Mouse (Mus musculus) neural tube, embryonic 10.5 days (tissue): ENCODE results near the gene Cd200r2.
"Not testable (repeated sequence)": the region's sequence is repeated elsewhere in the genome, so short reads cannot be mapped to it uniquely, and the experiment has no call there.

Source experiments
- DNase-seq: peaks from one replicate; pipeline ENCODE4 v3.0.0-alpha.2; 2017; ENCODE audit warnings: low spot score; ENCODE audit errors: extremely low spot score

Cd200r2 gene

GRCm38 (mm10) chr16:44866797-44867196 is at the start of gene Cd200r2:
Cd200r2 (plus strand) TSS chr16:44867097.
- DNase-seq = no peak

- no peak for DNase-seq
Observed at GRCm38 (mm10) chr16:44818010-44818409, 48.9 kb upstream of the Cd200r2 start.

- no peak for DNase-seq
Observed at GRCm38 (mm10) chr16:44820545-44820944, 46.4 kb upstream of the Cd200r2 start.

GRCm38 (mm10) chr16:44832286-44832685 is 34.6 kb upstream of the Cd200r2 start:
- DNase-seq = no peak

GRCm38 (mm10) chr16:44833189-44833588 is 33.7 kb upstream of the Cd200r2 start:
- DNase-seq = not testable (repeated sequence)

- DNase-seq = no peak
Observed at GRCm38 (mm10) chr16:44875178-44875577, 8.3 kb downstream of the Cd200r2 start.

- no peak for DNase-seq
Observed at GRCm38 (mm10) chr16:44876625-44877024, 9.7 kb downstream of the Cd200r2 start.

GRCm38 (mm10) chr16:44877595-44877994 is 10.7 kb downstream of the Cd200r2 start:
- DNase-seq = no peak

GRCm38 (mm10) chr16:44890814-44891213 is 23.9 kb downstream of the Cd200r2 start:
- DNase-seq = no peak

GRCm38 (mm10) chr16:44932016-44932415 is 65.1 kb downstream of the Cd200r2 start:
- no peak for DNase-seq

GRCm38 (mm10) chr16:44943468-44943867 is 76.6 kb downstream of the Cd200r2 start, which contains the start of gene Cd200r3:
Cd200r3 (plus strand) TSS chr16:44943678.
- no peak for DNase-seq

- DNase-seq = no peak
Observed at GRCm38 (mm10) chr16:44951360-44952114, 84.6 kb downstream of the Cd200r2 start.

- no peak for DNase-seq
Observed at GRCm38 (mm10) chr16:44962296-44962695, 95.4 kb downstream of the Cd200r2 start.

- no peak for DNase-seq
Observed at GRCm38 (mm10) chr16:44962777-44963176, 95.9 kb downstream of the Cd200r2 start.

- DNase-seq = no peak
Observed at GRCm38 (mm10) chr16:44964526-44965374, 97.9 kb downstream of the Cd200r2 start.

GRCm38 (mm10) chr16:44965428-44965827 is 98.5 kb downstream of the Cd200r2 start:
- DNase-seq = no peak
